Mouse (Mus musculus) myocyte (in vitro differentiated cells): ENCODE results near the gene Suclg2.

ENCODE experiments used
- CEBPB ChIP-seq: IDR thresholded peaks from 2 replicates; pipeline ENCODE4 v1.6.1; 2011; ENCODE audit warnings: mild to moderate bottlenecking, moderate library complexity; ENCODE audit not compliant: poor library complexity, insufficient read depth, severe bottlenecking
- E2F4 ChIP-seq: IDR thresholded peaks from one replicate; pipeline ENCODE4 v1.6.1; 2011; ENCODE audit warnings: mild to moderate bottlenecking, control low read depth, moderate library complexity; ENCODE audit not compliant: insufficient read depth
- MYOG ChIP-seq, 3 experiments: IDR thresholded peaks; one replicate each; pipeline ENCODE4 v1.6.1; 2011; ENCODE audit warnings: control low read depth in 2 of 3, low read depth in 2 of 3, mild to moderate bottlenecking in 2 of 3; ENCODE audit not compliant: insufficient read length in 2 of 3, control insufficient read depth in 1 of 3, insufficient read depth in 1 of 3
- POLR2A ChIP-seq: IDR thresholded peaks from one replicate; pipeline ENCODE4 v1.6.1; 2011; ENCODE audit warnings: low read depth, mild to moderate bottlenecking, control low read depth, moderate library complexity; ENCODE audit not compliant: insufficient read length
- TCF12 ChIP-seq: IDR thresholded peaks from one replicate; pipeline ENCODE4 v1.6.1; 2011; ENCODE audit warnings: mild to moderate bottlenecking, control low read depth; ENCODE audit not compliant: poor library complexity, insufficient read depth, severe bottlenecking

DNA sequence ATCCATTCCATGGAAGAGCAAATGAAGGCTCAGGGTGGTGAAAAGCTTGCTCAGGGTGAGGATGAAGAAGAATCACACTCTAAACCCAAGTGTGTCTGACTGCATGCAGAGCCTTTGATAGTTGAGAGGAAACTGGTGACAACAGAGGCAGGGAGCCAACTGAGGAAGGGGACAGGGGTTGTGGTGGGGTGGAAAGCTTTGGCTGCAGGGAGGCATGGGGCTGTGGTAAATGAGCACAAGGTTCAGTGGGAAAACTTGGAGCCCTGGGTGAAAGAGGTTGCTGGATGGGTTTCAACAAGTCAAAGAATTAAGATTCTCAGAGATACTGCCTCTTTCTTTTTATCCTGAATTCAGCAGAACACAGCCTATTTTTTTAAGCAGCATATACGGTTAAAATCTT lies 43.9 kb downstream of the Suclg2 start:
- TF ChIP-seq TCF12 (no peak), POLR2A (no peak), MYOG (IDR thresholded peaks at IDR 0.05; ENCODE audit: control insufficient read depth in 1 of 3, insufficient read depth in 1 of 3, insufficient read length in 2 of 3, low read depth in 2 of 3) (no peak), CEBPB (no peak), E2F4 (no peak)
